Mouse (Mus musculus) megakaryocyte-erythroid progenitor cell, adult 5 weeks (primary cell): ENCODE data around the gene Wdr5. TPM values are rescaled to one million over a fixed set of nuclear protein-coding genes. Genes with fewer than 3 reads are reported as not detected.

ENCODE experiments used
- polyA plus RNA-seq: library from polyadenylated mRNA; stranded (reverse); fragments of >175 nt; gene quantifications from 2 replicates; pipeline ENCODE4 v1.2.3, GENCODE M21; 2012

Gene Wdr5
- 76.8 and 81.4 TPM in 2 replicates for polyA plus RNA-seq

DNA sequence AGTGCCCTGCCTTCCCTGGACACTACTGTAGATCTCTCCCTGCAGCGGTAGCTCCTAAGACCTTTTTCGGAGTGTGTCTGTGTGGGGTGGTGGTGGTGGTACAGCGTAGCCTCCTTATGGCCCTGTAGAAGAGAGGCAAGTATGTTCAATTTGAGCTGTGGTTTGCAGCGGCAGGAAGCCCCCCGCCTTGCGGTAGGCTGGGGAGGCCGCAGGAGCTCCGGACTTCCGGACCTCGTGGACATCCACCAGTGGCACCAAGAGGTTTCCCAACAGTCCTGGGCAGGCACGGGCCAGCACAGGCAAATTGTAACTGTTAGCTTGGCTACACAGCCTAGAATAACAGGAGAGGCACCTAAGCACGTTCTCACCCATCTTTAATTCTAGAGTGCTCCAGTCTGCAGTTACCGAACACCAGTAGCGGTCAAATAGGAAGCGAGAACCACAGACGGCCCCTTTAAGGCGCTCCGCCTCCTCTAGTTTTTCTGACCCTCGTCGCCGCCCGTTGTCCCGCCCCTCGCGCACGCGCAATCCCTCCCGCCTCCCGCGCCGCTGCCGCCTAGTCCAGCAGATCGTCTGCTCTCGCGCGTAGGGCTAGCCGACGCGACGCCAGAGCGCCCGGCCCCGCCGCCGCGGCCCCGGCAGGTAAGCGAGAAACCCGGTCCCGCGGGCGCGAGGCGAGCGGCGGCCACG, at the start of gene Wdr5:
Gene Wdr5 (plus strand): TSS at position 519 of the 690 bp plus-strand sequence.

DNA sequence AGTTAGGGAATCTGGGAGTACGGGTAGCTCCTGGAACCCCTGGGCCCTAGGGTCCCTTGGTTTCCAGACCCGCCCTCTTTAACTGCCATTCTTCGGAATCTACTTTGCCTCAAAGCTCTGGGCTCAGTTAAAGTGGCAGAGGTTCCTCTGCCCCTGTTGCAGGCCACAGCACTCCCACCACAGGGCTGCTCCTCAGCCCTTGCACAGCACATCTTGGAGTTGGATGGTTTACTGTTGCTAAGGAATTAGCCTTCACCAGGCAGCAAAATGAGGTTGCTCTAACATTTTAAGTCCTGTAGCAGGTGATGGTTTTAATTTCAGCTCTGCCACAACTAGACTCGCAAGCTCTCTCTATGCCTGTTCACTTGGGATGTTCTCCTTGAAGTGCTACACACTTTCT, 7.4 kb upstream of the Wdr5 start, which contains the start of gene Brd3:
Gene Brd3 (minus strand): TSS at position 101 of the 400 bp plus-strand sequence.

Other genes with a start within 250 kb of the Wdr5 start
- gene Vav2, start 88.1 kb upstream of the Wdr5 start, polyA plus RNA-seq: 14.4 and 16.1 TPM in 2 replicates
- gene Brd3os, start 72.8 kb upstream of the Wdr5 start, polyA plus RNA-seq: 0.66 and 1.2 TPM in 2 replicates
- gene Brd3, start 7.5 kb upstream of the Wdr5 start, polyA plus RNA-seq: 92.4 and 100.0 TPM in 2 replicates
- gene Rxra, start 161.3 kb downstream of the Wdr5 start, polyA plus RNA-seq: 5.4 and 5.7 TPM in 2 replicates